Mouse (Mus musculus) limb, embryonic 14.5 days (tissue): ENCODE results near the gene Aurkc. TPM values are rescaled to one million over a fixed set of nuclear protein-coding genes. Genes with fewer than 3 reads are reported as not detected.
"Not testable (repeated sequence)": the region's sequence is repeated elsewhere in the genome, so short reads cannot be mapped to it uniquely, and the experiment has no call there.

Experiments
- ATAC-seq: fragments of 200-750 bp; cut with Nextera tagmentation; 2 replicates; pipeline ENCODE4 v1.8.0; 2017; ENCODE audit warnings: low read depth, moderate number of reproducible peaks, moderate TSS enrichment; ENCODE audit not compliant: low FRiP score
- DNase-seq: peaks from one replicate; pipeline ENCODE4 v3.0.0-alpha.2; 2015; ENCODE audit warnings: low spot score
- H3K27ac ChIP-seq: fragments of 300-500 bp; sonication (generic); replicated peaks from 2 replicates; pipeline ENCODE4 v1.5.1; 2014; ENCODE audit warnings: low read depth, mild to moderate bottlenecking, low read length, moderate library complexity, mixed read lengths
- H3K27me3 ChIP-seq: fragments of 300-500 bp; sonication (generic); 2 replicates; pipeline ENCODE4 v1.6.1; 2014; ENCODE audit warnings: low read length, mixed read lengths; ENCODE audit not compliant: control insufficient read depth, insufficient read depth
- H3K36me3 ChIP-seq: fragments of 300-500 bp; sonication (generic); 2 replicates; pipeline ENCODE4 v1.6.1; 2014; ENCODE audit warnings: mild to moderate bottlenecking, low read length, moderate library complexity, mixed read lengths; ENCODE audit not compliant: control insufficient read depth, insufficient read depth
- H3K4me1 ChIP-seq: fragments of 300-500 bp; sonication (generic); 2 replicates; pipeline ENCODE4 v1.6.1; 2014; ENCODE audit warnings: antibody characterized with exemption, low read length, mixed read lengths; ENCODE audit not compliant: control insufficient read depth, insufficient read depth
- H3K4me2 ChIP-seq: fragments of 300-500 bp; sonication (generic); replicated peaks from 2 replicates; pipeline ENCODE4 v1.6.1; 2014; ENCODE audit warnings: low read depth, mild to moderate bottlenecking, low read length, moderate library complexity; ENCODE audit not compliant: severe bottlenecking
- H3K4me3 ChIP-seq: fragments of 300-500 bp; sonication (generic); replicated peaks from 2 replicates; pipeline ENCODE4 v1.5.1; 2014; ENCODE audit warnings: low read length
- H3K9ac ChIP-seq: fragments of 300-500 bp; sonication (generic); 2 replicates; pipeline ENCODE4 v1.6.1; 2014; ENCODE audit warnings: mild to moderate bottlenecking, low read depth, low read length, moderate library complexity; ENCODE audit not compliant: severe bottlenecking
- H3K9me3 ChIP-seq: fragments of 300-500 bp; sonication (generic); 2 replicates; pipeline ENCODE4 v1.6.1; 2016; ENCODE audit warnings: low read length; ENCODE audit not compliant: control insufficient read depth
- POLR2A ChIP-seq: fragments of 200-500 bp; IDR thresholded peaks from 2 replicates; pipeline ENCODE4 v1.8.0; 2012; ENCODE audit warnings: inconsistent platforms, mild to moderate bottlenecking, moderate library complexity, borderline replicate concordance; ENCODE audit not compliant: insufficient read depth, insufficient read length; ENCODE audit errors: extremely low read depth
- WGBS: fragments of 180-500 bp; shearing (Covaris S2); extraction: QIAGEN DNeasy Blood & Tissue Kit; methylation state at CpG from one replicate; pipeline ENCODE4 v1.1.7; 2014; 5-methylcytosine and 5-hydroxymethylcytosine counted together
- polyA plus RNA-seq, 2 experiments: library from polyadenylated mRNA; depleted of rRNA in 1 of 2; stranded (reverse) in 1 of 2; unstranded in 1 of 2; fragments of >200 nt; fragmentation: Nextera tagmentation in 1 of 2; extraction: Ambion mirVana in 1 of 2; gene quantifications; 2 replicates each; pipeline versions ENCODE4 v1.2.1 to v1.2.3; 2012 to 2014

Gene Aurkc
- polyA plus RNA-seq (2012; rRNA removed) (not detected in 2 replicates), polyA plus RNA-seq (2014; fragmentation: Nextera tagmentation; extraction: Ambion mirVana) (not detected in 2 replicates)

DNA sequence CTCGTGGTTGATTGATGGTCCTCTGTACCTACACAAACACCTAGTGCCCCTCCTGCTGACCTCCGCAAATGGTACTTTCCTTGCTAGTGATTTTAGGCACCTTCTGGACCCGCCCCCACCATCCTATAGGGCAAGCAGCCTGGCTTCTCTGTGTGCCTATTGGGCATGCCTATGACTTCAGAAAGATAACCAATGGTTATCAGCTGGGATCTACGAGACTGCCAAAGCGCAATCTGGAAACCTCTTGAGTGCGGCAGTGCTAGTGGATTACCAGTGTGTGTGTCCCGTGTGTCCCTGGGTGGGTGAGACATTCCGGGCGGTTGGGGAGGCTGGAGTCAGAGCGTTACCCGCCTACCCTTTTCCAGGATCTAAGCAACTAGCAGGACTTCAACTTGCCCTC lies at the start of gene Aurkc:
TSS of gene Aurkc (plus strand) at position 50 of the 400 bp plus-strand sequence.
- not testable (repeated sequence) for DNase-seq, H3K27ac ChIP-seq, H3K36me3 ChIP-seq, H3K4me3 ChIP-seq, ATAC-seq, H3K4me2 ChIP-seq, H3K9ac ChIP-seq, H3K4me1 ChIP-seq, H3K27me3 ChIP-seq, H3K9me3 ChIP-seq
- 87% methylated on average over 11 of the region's 11 CpGs for WGBS

DNA sequence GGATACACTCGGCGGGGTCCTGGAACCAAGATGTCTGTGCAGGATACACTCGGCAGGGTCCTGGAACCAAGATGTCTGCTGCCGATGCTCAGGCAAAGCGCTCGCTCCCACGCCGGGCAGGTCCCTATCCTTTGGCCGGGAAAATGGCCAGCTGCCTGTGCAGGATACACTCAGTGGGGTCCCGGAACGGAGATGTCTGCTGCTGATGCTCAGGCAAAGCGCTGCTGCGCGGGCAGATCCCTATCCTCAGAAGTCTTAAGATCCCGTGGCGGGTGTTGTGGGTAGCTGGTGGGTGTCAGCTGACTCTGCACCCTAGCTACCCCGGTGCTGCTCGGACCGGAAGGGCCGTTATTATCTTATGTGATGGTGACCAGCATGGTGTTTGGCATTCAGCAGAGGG lies 47.0 kb upstream of the Aurkc start:
- not testable (repeated sequence) for H3K9me3 ChIP-seq, H3K27me3 ChIP-seq, H3K4me3 ChIP-seq, H3K36me3 ChIP-seq, DNase-seq, H3K4me1 ChIP-seq, H3K4me2 ChIP-seq, ATAC-seq, H3K9ac ChIP-seq, H3K27ac ChIP-seq
- 94% methylated on average over 18 of the region's 20 CpGs for WGBS

DNA sequence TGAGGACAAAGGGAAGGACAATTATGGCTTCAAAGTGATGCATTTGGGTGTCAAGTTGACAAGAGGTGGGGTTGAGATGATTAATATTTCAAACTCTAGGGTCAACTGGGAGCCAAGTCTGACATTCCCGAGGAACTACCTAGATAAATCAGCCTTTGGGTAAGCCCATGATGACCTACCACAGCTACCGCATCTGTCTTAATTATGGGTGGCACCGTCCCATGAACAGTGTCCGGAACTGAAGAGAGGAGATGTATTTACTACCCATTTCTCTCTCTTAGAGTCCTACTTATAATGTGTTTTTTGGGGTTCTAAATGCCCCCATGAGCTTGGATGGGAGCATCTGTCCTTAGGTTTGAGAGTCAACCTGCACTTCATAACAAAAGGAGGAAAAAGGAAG lies 38.5 kb upstream of the Aurkc start:
- Histone ChIP-seq H3K9ac (no peak overlapping the region), H3K27ac (no peak overlapping the region), H3K36me3 (no peaks in the 10 kb centered on the region), H3K4me3 (no peak overlapping the region), H3K4me2 (no peak overlapping the region), H3K27me3 (no peaks in the 10 kb centered on the region), H3K4me1 (no peaks in the 10 kb centered on the region), H3K9me3 (no peaks in the 10 kb centered on the region)
- ATAC-seq (no peak), DNase-seq (no peak)
- TF ChIP-seq POLR2A, result no peak
- 77% methylated on average over 4 of the region's 4 CpGs for WGBS

DNA sequence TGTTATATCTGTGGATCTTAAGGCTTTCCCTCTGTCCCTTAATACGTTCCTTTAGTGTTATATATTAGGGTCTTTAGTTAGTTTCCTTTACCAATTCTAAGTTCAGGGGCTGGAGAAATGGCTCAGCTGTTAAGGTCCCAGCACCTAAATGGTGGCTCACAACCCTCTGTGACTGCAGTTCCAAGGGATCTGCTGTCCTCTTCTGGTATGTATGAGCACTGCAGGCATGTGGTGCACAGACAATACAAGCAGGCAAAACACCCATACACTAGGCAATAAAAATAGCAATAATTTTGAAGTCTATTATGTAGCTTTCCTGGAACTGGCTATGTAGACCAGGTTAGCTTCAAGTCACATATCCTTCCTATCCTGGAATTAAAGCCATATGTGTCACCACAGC lies 36.5 kb upstream of the Aurkc start:
- Histone ChIP-seq H3K9me3 (no peaks in the 10 kb centered on the region), H3K27me3 (no peaks in the 10 kb centered on the region), H3K36me3 (no peaks in the 10 kb centered on the region), H3K9ac (no peak overlapping the region), H3K4me2 (no peak overlapping the region), H3K4me1 (no peaks in the 10 kb centered on the region), H3K27ac (no peak overlapping the region), H3K4me3 (no peak overlapping the region)
- ATAC-seq (no peak), DNase-seq (no peak)
- TF ChIP-seq POLR2A, result no peak
- 93% methylated on average over 1 of the region's 1 CpGs for WGBS

DNA sequence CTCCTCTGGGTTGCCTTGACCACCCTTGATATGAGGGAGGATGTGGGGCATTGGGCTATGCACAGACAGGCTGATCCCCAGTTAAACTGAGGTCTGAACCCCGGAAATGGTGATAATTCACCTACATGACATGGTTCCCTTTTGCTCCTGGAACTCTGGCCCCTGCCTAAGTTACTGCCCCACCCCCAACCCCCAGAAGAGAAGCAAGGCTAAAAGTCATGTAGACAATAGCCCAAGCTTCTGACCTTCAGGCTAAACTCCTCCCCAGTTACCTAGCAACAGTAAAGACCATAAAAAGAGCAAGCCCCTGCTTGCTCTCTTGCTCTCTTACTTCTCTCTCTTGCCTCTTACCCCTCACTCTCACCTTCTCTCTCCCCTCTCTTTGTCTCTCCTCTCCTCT lies 21.5 kb upstream of the Aurkc start:
- no peak for TF ChIP-seq POLR2A
- Histone ChIP-seq H3K4me2 (no peak overlapping the region), H3K27ac (no peak overlapping the region), H3K27me3 (no peaks in the 10 kb centered on the region), H3K9ac (no peak overlapping the region), H3K4me1 (no peaks in the 10 kb centered on the region), H3K36me3 (no peaks in the 10 kb centered on the region), H3K4me3 (no peak overlapping the region), H3K9me3 (no peaks in the 10 kb centered on the region)
- ATAC-seq (no peak), DNase-seq (no peak)
- WGBS, result 79% methylated on average over 1 of the region's 1 CpGs

DNA sequence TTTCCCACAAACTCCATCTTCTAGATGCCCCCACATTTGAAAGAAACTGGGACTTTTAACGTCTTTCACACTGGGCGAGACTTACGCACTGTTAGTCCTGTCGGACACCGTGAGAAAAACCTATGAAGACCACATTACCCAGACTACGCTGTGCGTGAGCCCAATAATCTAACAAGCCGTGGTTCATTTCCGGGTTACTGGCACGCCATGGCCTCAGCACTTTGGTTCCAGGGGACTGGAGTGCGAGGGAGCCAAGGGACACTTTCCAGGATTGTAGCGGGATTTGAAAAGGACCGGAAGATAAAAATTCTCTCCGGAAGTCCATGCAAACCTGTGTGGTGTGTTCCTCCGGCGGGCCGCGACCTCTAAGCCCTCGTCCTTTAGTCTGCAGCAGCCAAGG lies 18.2 kb upstream of the Aurkc start:
- no peak overlapping the region for H3K4me3 ChIP-seq
- no peak overlapping the region for H3K4me2 ChIP-seq
- H3K9ac ChIP-seq, result no peak overlapping the region
- WGBS, result 91% methylated on average over 19 of the region's 19 CpGs
- no peak for DNase-seq
- no peaks in the 10 kb centered on the region for H3K27me3 ChIP-seq
- no peaks in the 10 kb centered on the region for H3K36me3 ChIP-seq
- H3K4me1 ChIP-seq, result no peaks in the 10 kb centered on the region
- no peak for TF ChIP-seq POLR2A
- ATAC-seq, result no peak
- H3K27ac ChIP-seq, result no peak overlapping the region
- H3K9me3 ChIP-seq, result no peaks in the 10 kb centered on the region

DNA sequence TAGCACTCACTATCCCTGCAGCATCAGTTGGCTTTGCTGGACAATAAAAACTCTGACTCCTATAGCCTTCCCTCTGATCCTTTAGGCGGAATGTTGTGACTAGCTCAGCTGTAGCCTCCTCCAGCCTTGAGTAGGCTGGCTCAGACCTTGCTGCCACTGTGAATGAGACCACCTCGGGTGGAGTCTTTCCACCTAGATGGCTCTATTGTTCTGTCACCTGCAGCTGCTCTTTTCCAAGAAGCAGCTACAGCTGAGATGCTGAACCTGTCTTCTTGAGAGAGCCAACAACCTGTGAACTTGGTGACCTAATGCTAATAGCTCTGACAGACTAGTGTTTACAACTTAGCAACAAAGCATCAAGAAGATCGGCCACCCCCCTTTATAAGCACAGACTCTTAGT lies 3.8 kb downstream of the Aurkc start:
- H3K4me3 ChIP-seq, H3K27ac ChIP-seq, H3K4me1 ChIP-seq, H3K36me3 ChIP-seq, H3K27me3 ChIP-seq, H3K9me3 ChIP-seq, H3K4me2 ChIP-seq, ATAC-seq, H3K9ac ChIP-seq, DNase-seq: not testable (repeated sequence)
- 55% methylated on average over 3 of the region's 3 CpGs for WGBS

DNA sequence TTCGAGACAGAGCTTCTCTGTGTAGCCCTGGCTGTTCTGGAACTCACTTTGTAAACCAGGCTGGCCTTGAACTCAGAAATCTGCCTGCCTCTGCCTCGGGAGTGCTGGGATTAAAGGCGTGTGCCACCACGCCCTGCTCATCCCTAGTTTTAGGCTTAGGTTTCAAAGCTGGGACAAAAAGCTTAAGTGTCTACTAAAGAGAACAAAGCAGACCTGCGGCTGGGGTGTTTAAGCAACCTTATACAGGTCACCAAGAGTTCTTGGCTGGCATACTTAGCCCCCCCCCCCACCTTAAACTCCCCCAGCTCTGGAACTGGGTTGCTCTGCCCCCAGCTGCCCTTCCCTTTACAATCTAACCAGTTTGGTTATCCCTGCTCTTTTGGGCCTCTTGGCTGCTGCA lies 10.3 kb downstream of the Aurkc start:
- not testable (repeated sequence) for ATAC-seq, H3K9me3 ChIP-seq
- 78% methylated on average over 5 of the region's 5 CpGs for WGBS

More for the DNA sequence above, 10.3 kb downstream of the Aurkc start:
- H3K4me2 ChIP-seq, H3K27me3 ChIP-seq, H3K4me3 ChIP-seq, DNase-seq, H3K36me3 ChIP-seq, H3K4me1 ChIP-seq, H3K27ac ChIP-seq, H3K9ac ChIP-seq: not testable (repeated sequence)
